Mouse (Mus musculus) regulatory T cell (primary cell): ENCODE data around the gene Ccdc62.

ENCODE experiments used
- in situ Hi-C: fragments of 300-600 bp; cut with MboI, MseI; formaldehyde crosslinking; loops from one replicate; pipeline ENCODE4 v1.15.1; 2025; ENCODE audit warnings: high pct_unique_total_duplicates

The Ccdc62 gene

GRCm38 (mm10) chr5:123978131-123978530 lies 47.7 kb downstream of the Ccdc62 start:
- in situ Hi-C loops = no loop called here

- in situ Hi-C loops = no loop called here
Observed at GRCm38 (mm10) chr5:123979221-123979979, 48.9 kb downstream of the Ccdc62 start.

GRCm38 (mm10) chr5:123979980-123980369 lies 49.5 kb downstream of the Ccdc62 start:
- in situ Hi-C loops = no loop called here

GRCm38 (mm10) chr5:123980521-123981249 lies 50.2 kb downstream of the Ccdc62 start:
- in situ Hi-C loops = no loop called here

GRCm38 (mm10) chr5:123981250-123981554 lies 50.7 kb downstream of the Ccdc62 start:
- in situ Hi-C loops = no loop called here

DNA sequence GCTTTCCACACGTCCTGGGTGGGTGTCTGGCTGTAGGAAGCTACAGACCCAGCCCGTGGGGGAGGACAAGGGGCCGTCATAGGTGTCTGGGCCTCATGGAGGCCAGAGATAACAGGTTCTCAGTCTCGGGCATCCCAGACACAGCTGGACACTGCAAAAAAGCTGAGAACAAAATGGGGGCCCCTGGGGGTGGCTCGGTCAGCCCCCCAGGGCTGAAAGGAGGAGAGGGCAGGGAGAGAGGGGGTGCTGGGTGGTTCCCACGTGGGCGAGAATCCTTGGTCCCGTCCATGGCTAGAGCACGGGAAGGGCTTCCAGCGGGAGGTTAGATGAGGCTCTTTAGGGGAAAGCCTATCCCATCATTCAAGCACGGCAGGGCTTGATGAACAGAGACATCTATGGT lies 52.4 kb downstream of the Ccdc62 start:
- in situ Hi-C loops = no loop called here

DNA sequence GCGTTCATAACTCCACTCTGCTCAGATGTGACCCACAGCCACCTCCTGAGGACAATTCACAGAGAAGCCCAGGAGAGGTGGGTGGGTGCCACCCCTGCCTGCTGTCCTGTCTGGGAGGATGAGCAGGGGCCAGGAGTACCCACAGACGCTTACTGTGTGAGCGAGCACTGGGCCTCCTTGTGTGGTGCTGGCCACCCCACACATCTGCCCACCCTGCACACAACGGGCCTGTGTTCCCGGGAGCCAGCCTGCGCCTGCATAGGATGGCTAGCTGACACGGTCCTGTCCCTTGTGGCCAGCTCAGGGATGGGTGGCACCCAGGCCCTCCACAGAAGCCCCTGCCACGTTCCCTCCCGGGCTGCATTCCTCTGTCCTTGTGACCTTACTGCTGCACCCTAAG lies 55.0 kb downstream of the Ccdc62 start:
- in situ Hi-C loops = loop anchor here (5.0 kb wide), 1 partner anchor 33 kb away; no protein-coding TSS in a partner anchor

GRCm38 (mm10) chr5:123986925-123987324 lies 56.4 kb downstream of the Ccdc62 start:
- in situ Hi-C loops = loop anchor here (5.0 kb wide), 1 partner anchor 35 kb away; no protein-coding TSS in a partner anchor

DNA sequence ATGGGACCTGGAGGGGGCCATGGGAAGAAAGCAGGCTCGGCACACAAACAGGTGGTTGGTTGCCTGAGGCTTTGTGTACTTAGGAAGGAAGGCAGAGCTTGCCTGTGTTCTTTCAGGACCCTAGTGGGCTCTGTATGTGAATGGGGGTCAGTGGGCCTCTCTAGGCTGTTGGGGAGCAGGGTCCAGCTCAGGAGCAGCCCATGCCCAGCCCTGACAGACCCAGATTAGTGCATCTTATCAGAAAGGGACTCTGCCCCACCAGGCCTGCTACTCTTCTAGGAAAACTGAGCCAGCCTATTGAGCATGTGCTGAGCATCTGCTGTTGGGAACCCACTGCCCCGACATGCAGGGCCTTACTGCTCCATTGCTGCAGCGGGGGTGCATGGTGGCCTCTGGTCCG lies 57.0 kb downstream of the Ccdc62 start:
- in situ Hi-C loops = loop anchor here (5.0 kb wide), 1 partner anchor 35 kb away; no protein-coding TSS in a partner anchor

- in situ Hi-C loops = loop anchor here (5.0 kb wide), 1 partner anchor 38 kb away; no protein-coding TSS in a partner anchor
Observed at GRCm38 (mm10) chr5:123989941-123990885, 59.7 kb downstream of the Ccdc62 start.

DNA sequence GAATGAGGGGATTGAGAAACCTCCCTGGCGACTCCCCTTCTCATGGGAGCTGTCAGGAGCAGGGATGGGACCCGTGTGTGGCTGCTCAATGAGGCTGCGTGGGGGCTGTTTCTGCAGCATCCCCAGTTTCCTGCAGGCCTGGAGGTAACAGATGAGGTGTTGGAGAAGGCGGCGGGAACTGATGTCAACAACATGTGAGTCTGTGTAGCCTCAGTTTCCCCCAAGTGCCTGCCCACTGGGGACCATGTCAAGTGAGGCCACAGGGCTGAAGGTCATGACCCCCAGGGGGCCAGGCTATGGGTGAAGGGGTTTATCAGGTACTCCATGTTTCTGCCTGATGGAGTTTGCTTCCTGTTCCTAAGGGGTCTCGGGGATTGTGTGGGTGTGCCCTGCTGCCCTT lies 60.8 kb downstream of the Ccdc62 start:
- in situ Hi-C loops = no loop called here

DNA sequence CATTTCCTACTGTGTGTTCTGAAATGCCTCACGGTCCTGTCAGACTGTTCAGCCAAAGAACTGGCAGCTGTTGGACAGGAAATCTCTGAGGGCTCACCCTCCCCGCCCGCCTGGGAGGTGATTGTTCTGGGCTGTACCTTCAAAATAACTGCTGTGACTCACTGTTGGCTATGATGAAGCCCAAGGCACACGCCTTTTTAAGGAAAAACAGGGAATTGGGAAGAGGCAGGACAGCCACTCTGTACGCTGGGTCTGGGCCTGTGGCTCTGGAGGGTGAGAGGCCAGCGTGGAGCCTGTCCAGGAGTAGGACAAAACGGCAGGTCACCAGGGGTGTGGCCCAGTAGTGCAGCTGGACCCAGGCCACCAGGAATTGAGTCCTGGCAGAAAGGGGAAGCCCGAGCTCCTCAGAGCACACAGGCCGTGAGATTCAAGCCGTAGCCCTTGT lies 61.7 kb downstream of the Ccdc62 start:
- in situ Hi-C loops = no loop called here

- in situ Hi-C loops = no loop called here
Observed at GRCm38 (mm10) chr5:123992794-123993193, 62.3 kb downstream of the Ccdc62 start.

GRCm38 (mm10) chr5:123993263-123994036 lies 63.0 kb downstream of the Ccdc62 start:
- in situ Hi-C loops = no loop called here

- in situ Hi-C loops = no loop called here
Observed at GRCm38 (mm10) chr5:123994468-123994867, 64.0 kb downstream of the Ccdc62 start.

GRCm38 (mm10) chr5:123995388-123995787 lies 64.9 kb downstream of the Ccdc62 start:
- in situ Hi-C loops = no loop called here

DNA sequence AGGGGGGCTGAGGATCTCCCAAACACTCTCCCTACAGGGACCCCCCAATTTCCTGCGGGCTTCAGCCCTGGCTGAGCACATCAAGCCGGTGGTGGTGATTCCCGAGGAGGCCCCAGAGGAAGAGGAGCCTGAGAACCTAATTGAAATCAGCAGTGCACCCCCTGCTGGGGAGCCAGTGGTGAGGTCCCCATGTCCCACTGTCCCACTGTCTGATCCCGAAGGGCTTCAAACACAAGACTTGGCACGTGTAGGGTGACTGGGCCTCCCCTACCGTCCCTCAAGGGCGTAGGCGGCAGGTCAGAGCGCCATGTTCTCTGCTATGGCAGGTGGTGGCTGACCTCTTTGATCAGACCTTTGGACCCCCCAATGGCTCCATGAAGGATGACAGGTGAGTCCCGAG lies 65.7 kb downstream of the Ccdc62 start:
- in situ Hi-C loops = no loop called here

GRCm38 (mm10) chr5:123996695-123997094 lies 66.2 kb downstream of the Ccdc62 start:
- in situ Hi-C loops = no loop called here

GRCm38 (mm10) chr5:123997211-123997751 lies 66.8 kb downstream of the Ccdc62 start:
- in situ Hi-C loops = no loop called here

- in situ Hi-C loops = no loop called here
Observed at GRCm38 (mm10) chr5:123997811-123998210, 67.3 kb downstream of the Ccdc62 start.

DNA sequence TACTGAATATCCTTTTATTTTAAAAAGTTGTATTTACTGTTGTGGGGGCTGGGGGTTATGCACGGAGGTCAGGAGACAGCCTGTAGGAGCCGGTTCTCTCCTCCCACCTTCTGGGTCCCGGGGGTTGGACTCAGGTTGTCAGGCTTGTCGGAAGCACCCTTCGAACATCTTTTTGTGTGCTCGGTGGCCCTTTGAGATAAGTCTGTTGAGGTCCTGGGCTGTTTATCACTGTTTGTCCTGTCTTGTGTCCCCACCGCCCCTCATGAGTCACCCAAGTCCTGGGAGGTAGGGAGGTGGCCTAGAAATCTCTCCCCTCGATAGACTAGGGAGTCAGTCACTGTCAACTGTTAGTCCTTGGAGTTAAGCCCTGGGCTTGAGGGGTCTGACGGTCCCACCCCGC lies 67.9 kb downstream of the Ccdc62 start:
- in situ Hi-C loops = no loop called here
